Mouse (Mus musculus) neutrophil, adult 5-6 weeks (primary cell): ENCODE data around the gene Zc3h10. TPM values are rescaled to one million over a fixed set of nuclear protein-coding genes. Genes with fewer than 3 reads are reported as not detected.

Source experiments
- total RNA-seq: library from RNA; stranded (forward); fragments of 200-1000 nt; gene quantifications from 2 replicates; pipeline ENCODE4 v1.2.3, GENCODE M21; 2017

Zc3h10 gene
- total RNA-seq, 1 experiment from 2014 or later, result 37.9 TPM

Other genes with a start within 250 kb of the Zc3h10 start
- gene Il23a, start 249.0 kb downstream of the Zc3h10 start, total RNA-seq, result not detected in 2 replicates
- gene Pan2, start 244.4 kb downstream of the Zc3h10 start, total RNA-seq, result 30.0 and 31.3 TPM in 2 replicates
- gene Cnpy2, start 225.3 kb downstream of the Zc3h10 start, total RNA-seq, result 23.6 and 30.7 TPM in 2 replicates
- gene Cs, start 210.0 kb downstream of the Zc3h10 start, total RNA-seq, result 82.9 and 84.7 TPM in 2 replicates
- gene Coq10a, start 178.8 kb downstream of the Zc3h10 start, total RNA-seq, result 23.1 and 23.6 TPM in 2 replicates
- 16.0 and 16.8 TPM in 2 replicates for gene Ankrd52, start 170.7 kb downstream of the Zc3h10 start, total RNA-seq
- not detected in 2 replicates for gene Slc39a5, start 146.5 kb downstream of the Zc3h10 start, total RNA-seq
- 43.4 and 46.3 TPM in 2 replicates for gene Nabp2, start 136.3 kb downstream of the Zc3h10 start, total RNA-seq
- gene Rnf41, start 136.1 kb downstream of the Zc3h10 start, total RNA-seq, result 53.8 and 59.5 TPM in 2 replicates
- 117 and 119 TPM in 2 replicates for gene Smarcc2, start 88.5 kb downstream of the Zc3h10 start, total RNA-seq
- 1,334 and 1,420 TPM in 2 replicates for gene Myl6, start 53.6 kb downstream of the Zc3h10 start, total RNA-seq
- 0.58 and 2.0 TPM in 2 replicates for gene Myl6b, start 49.1 kb downstream of the Zc3h10 start, total RNA-seq
- gene Esyt1, start 21.9 kb downstream of the Zc3h10 start, total RNA-seq, result 158 and 160 TPM in 2 replicates
- 1,707 and 2,029 TPM in 2 replicates for gene Rpl41, start 1.5 kb upstream of the Zc3h10 start, total RNA-seq
- 47.6 and 55.1 TPM in 2 replicates for gene Pa2g4, start 18.2 kb upstream of the Zc3h10 start, total RNA-seq
- 1.3 and 1.6 TPM in 2 replicates for gene Erbb3, start 41.9 kb upstream of the Zc3h10 start, total RNA-seq
- 404 and 420 TPM in 2 replicates for gene Rps26, start 79.0 kb upstream of the Zc3h10 start, total RNA-seq
- 0.35 TPM in 1 of 2 replicates, not detected in the other for gene Ikzf4, start 98.2 kb upstream of the Zc3h10 start, total RNA-seq
- gene Suox, start 126.3 kb upstream of the Zc3h10 start, total RNA-seq, result 4.3 and 6.2 TPM in 2 replicates
- gene Rab5b, start 148.5 kb upstream of the Zc3h10 start, total RNA-seq, result 129 and 132 TPM in 2 replicates
- not detected in 2 replicates for gene Pmel, start 156.4 kb upstream of the Zc3h10 start, total RNA-seq
- 38.6 and 40.6 TPM in 2 replicates for gene Cdk2, start 157.3 kb upstream of the Zc3h10 start, total RNA-seq
- gene Dgka, start 197.1 kb upstream of the Zc3h10 start, total RNA-seq, result 264 and 290 TPM in 2 replicates
- 56.3 and 57.8 TPM in 2 replicates for gene Pym1, start 200.1 kb upstream of the Zc3h10 start, total RNA-seq
- gene Mmp19, start 243.1 kb upstream of the Zc3h10 start, total RNA-seq, result 4.2 and 4.4 TPM in 2 replicates